Mouse (Mus musculus): Measurements from ENCODE around the gene Notch3.
"Not testable (repeated sequence)": the region's sequence is repeated elsewhere in the genome, so short reads cannot be mapped to it uniquely, and the experiment has no call there.

Notch3 gene

GRCm38 (mm10) chr17:32119196-32119595, 47.5 kb downstream of the Notch3 start:
- DNase-seq (ENCODE audit: low spot score in 2 of 2): no peak

GRCm38 (mm10) chr17:32118484-32118883, 48.2 kb downstream of the Notch3 start:
- DNase-seq (ENCODE audit: low spot score in 2 of 2): no peak

- not testable (repeated sequence) for DNase-seq (ENCODE audit: low spot score in 2 of 2)
These were observed 48.7 kb downstream of the Notch3 start for GRCm38 (mm10) chr17:32117872-32118421.

GRCm38 (mm10) chr17:32117287-32117871, 49.3 kb downstream of the Notch3 start:
- DNase-seq (ENCODE audit: low spot score in 2 of 2): peak in 1 of 2 experiments; percentile 35

GRCm38 (mm10) chr17:32116586-32117286, 49.9 kb downstream of the Notch3 start:
- DNase-seq (ENCODE audit: low spot score in 2 of 2): no peak

- DNase-seq (ENCODE audit: low spot score in 2 of 2): not testable (repeated sequence)
These were observed 52.2 kb downstream of the Notch3 start for GRCm38 (mm10) chr17:32114486-32114885.

- peak; percentile 64 to 72 for DNase-seq (ENCODE audit: low spot score in 2 of 2)
These were observed 52.9 kb downstream of the Notch3 start for GRCm38 (mm10) chr17:32113523-32114421.

- DNase-seq (ENCODE audit: low spot score in 2 of 2): no peak
These were observed 53.5 kb downstream of the Notch3 start for GRCm38 (mm10) chr17:32113255-32113522.

GRCm38 (mm10) chr17:32112434-32113254, 54.0 kb downstream of the Notch3 start:
- DNase-seq (ENCODE audit: low spot score in 2 of 2): no peak

- no peak for DNase-seq (ENCODE audit: low spot score in 2 of 2)
These were observed 55.5 kb downstream of the Notch3 start for GRCm38 (mm10) chr17:32110980-32111780.

- no peak for DNase-seq (ENCODE audit: low spot score in 2 of 2)
These were observed 56.2 kb downstream of the Notch3 start for GRCm38 (mm10) chr17:32110424-32110823.

GRCm38 (mm10) chr17:32109201-32109940, 57.3 kb downstream of the Notch3 start:
- no peak for DNase-seq (ENCODE audit: low spot score in 2 of 2)

- not testable (repeated sequence) for DNase-seq (ENCODE audit: low spot score in 2 of 2)
These were observed 58.2 kb downstream of the Notch3 start for GRCm38 (mm10) chr17:32108320-32109011.

GRCm38 (mm10) chr17:32107877-32108276, 58.8 kb downstream of the Notch3 start:
- no peak for DNase-seq (ENCODE audit: low spot score in 2 of 2)

- DNase-seq (ENCODE audit: low spot score in 2 of 2): no peak
These were observed 60.3 kb downstream of the Notch3 start for GRCm38 (mm10) chr17:32106358-32106757.

- DNase-seq (ENCODE audit: low spot score in 2 of 2): no peak
These were observed 63.6 kb downstream of the Notch3 start for GRCm38 (mm10) chr17:32103054-32103453.

GRCm38 (mm10) chr17:32099943-32100586, 66.6 kb downstream of the Notch3 start:
- peak; percentile 53 to 74 for DNase-seq (ENCODE audit: low spot score in 2 of 2)

- no peak for DNase-seq (ENCODE audit: low spot score in 2 of 2)
These were observed 67.1 kb downstream of the Notch3 start for GRCm38 (mm10) chr17:32099574-32099942.

GRCm38 (mm10) chr17:32098905-32099304, 67.7 kb downstream of the Notch3 start:
- DNase-seq (ENCODE audit: low spot score in 2 of 2): not testable (repeated sequence)

Data from urinary bladder, postnatal 4 days (tissue).